Mouse (Mus musculus) gastrocnemius, adult 2 months (tissue): ENCODE results near the gene Ms4a6c. TPM values are rescaled to one million over a fixed set of nuclear protein-coding genes. Genes with fewer than 3 reads are reported as not detected.
"Not testable (repeated sequence)": the region's sequence is repeated elsewhere in the genome, so short reads cannot be mapped to it uniquely, and the experiment has no call there.

Experiments used
- DNase-seq: peaks from one replicate; pipeline ENCODE4 v3.0.0; 2022
- H3K27ac ChIP-seq: fragments of 200-600 bp; 2 replicates; pipeline ENCODE4 v1.8.1; 2022; ENCODE audit warnings: mild to moderate bottlenecking
- H3K4me3 ChIP-seq: fragments of 200-600 bp; 2 replicates; pipeline ENCODE4 v1.8.1; 2022; ENCODE audit warnings: mild to moderate bottlenecking, moderate library complexity
- CTCF ChIP-seq: fragments of 200-600 bp; IDR thresholded peaks from 2 replicates; pipeline ENCODE4 v1.8.1; 2022; ENCODE audit warnings: antibody characterized with exemption, mild to moderate bottlenecking, moderate library complexity
- intact Hi-C: fragments of 180-260 bp; cut with DNase I; formaldehyde crosslinking; loops from one replicate; pipeline ENCODE4 v1.15.1; 2025
- total RNA-seq, 2 experiments: library from RNA; stranded (reverse); gene quantifications; 2 replicates each; pipeline ENCODE4 v1.2.3; 2021

Gene Ms4a6c
- total RNA-seq, 2 experiments from 2014 or later: 1.3 to 3.4 TPM

DNA sequence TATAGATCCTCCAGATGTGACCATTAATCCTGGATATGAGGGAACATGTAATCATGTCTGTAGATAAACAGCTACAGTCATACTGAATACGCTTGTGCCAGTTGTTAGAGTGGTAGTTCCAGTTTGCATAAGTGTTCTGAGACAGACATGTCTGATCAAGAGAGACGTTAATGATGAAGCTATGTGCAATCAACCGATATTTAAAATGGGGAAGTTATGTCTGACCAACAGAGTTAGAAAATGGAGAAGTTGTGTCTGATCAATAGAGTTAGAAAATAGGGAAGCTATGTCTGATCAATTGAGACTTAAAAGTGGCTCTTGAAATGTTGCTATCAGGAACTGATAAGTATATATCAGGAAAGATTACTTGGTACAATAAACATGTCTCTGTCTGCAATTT, 16.1 kb downstream of the Ms4a6c start:
- no peak overlapping the region for H3K4me3 ChIP-seq
- TF ChIP-seq CTCF: no peak
- H3K27ac ChIP-seq: no peak overlapping the region
- intact Hi-C loops: no loop called here
- DNase-seq: no peak

DNA sequence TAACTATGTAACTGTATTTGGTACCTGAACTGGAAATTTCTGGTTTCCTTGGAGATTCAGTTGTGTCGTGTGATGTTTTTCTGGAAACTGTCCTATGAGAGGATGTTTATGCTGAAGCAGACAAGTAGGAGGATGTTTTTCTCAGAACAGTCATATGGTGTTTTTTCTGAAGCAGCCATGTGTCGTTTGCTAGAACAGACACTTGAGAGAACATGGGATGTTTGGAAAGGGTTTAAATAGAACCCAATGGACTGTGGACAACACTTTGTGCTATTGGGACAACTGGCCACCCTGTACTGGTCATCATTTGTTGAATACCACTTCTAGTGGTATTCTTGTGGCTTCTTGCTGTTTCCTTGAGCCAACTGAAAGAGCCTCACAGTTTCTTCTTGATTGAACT, 16.6 kb downstream of the Ms4a6c start, which contains the start of gene Gm8369:
Gene Gm8369 (plus strand): TSS at position 193 of the 400 bp plus-strand sequence.
- DNase-seq: no peak
- no peak within 1 kb of the TSS for H3K4me3 ChIP-seq
- TF ChIP-seq CTCF: no peak
- no peak within 1 kb of the TSS for H3K27ac ChIP-seq
- intact Hi-C loops: no loop called here

DNA sequence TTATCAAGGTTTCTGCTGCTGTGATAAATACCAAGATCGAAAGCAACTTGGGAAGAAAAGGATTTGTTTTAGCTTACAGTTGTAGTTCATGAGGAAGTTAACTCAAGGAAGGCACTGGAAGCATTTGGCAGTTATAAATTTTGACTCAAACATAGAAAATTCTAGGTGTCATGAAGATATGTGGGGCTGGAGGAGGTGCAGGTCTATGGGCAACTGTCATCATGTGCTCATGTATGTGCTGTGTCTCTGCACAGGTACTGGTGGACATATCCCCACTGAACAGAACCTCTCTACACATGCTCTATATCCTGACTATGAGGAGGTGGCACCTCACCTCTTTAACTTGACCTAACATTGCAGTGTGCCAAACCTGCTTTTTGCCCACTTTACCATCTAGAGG, 17.4 kb downstream of the Ms4a6c start:
- TF ChIP-seq CTCF: no peak
- no peak overlapping the region for H3K27ac ChIP-seq
- no peak for DNase-seq
- intact Hi-C loops: no loop called here
- no peak overlapping the region for H3K4me3 ChIP-seq

DNA sequence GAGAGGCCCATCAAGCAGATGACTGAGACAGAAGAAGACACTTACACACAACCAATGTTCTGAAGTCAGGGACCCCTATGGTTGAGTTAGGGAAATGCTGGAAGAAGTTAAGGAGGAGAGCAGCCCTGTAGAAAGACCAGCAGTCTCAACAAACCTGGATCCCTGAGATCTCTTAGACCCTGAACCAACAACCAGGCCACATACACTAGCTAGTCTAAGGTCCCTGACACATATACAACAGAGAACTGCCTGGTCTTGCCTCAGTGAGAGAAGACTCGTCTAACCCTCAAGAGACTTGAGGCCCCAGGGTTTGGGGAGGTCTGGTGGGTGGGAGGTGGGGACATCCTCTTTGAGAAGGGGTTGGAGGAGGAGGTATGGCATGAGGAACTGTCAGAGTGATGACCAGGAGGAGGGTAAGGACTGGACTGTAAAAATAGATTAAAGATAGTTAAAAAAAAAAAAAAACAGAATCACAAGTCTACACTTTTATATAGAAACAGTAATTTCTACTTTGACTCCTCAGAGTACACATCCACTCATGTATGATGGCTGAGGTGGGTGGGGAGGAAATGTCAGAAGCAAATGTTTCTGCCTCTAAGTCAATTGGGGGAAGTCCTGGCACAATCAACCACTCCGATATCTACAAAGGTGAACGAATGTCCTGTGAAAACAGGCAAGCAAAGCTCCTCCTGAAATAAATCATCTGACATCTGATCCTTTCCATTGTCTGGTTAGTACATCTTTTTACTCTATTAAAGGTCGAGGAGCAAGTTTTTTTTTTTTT, 22.4 kb downstream of the Ms4a6c start:
- no peak for DNase-seq
- intact Hi-C loops: no loop called here
- Histone ChIP-seq H3K4me3 (no peak overlapping the region), H3K27ac (no peak overlapping the region)
- no peak for TF ChIP-seq CTCF

DNA sequence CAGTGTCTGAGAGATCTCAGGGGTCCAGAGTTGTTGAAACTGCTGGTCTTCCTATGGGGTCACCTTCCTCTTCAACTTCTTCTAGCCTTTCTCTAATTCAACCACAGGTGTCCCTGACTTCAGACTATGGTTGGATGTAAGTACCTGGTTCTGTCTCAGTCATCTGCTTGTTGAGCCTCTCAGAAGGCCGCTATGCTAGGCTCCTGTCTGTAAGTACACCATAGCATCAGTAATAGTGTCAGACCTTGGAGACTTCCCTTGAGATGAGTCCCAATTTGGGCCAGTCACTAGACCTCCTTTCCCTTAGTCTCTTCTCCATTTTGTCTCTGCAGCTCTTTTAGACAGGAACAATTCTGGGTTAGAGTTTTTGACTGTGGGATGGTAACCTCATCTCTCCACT, 23.5 kb downstream of the Ms4a6c start:
- no peak for TF ChIP-seq CTCF
- Histone ChIP-seq H3K27ac (no peak overlapping the region), H3K4me3 (no peak overlapping the region)
- intact Hi-C loops: no loop called here
- DNase-seq: no peak

DNA sequence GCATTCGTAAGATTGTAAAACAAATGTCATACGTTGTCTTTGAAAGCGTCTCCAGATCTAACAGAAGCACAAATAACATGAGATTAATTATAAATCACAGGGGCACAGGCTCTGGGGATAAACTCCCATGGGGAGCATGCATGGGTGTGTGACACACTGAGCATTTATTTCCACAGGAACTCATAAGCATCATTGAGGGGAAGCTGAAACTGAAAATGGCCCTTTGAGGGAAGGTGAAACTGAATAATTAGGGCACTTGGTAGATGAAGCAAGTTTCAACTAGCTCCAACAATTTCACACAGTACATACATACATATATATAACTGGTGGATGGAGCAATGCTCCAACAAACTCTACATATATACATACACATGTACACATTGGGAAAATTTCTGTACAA, 25.4 kb downstream of the Ms4a6c start:
- intact Hi-C loops: no loop called here
- no peak overlapping the region for H3K27ac ChIP-seq
- no peak for DNase-seq
- TF ChIP-seq CTCF: no peak
- no peak overlapping the region for H3K4me3 ChIP-seq

DNA sequence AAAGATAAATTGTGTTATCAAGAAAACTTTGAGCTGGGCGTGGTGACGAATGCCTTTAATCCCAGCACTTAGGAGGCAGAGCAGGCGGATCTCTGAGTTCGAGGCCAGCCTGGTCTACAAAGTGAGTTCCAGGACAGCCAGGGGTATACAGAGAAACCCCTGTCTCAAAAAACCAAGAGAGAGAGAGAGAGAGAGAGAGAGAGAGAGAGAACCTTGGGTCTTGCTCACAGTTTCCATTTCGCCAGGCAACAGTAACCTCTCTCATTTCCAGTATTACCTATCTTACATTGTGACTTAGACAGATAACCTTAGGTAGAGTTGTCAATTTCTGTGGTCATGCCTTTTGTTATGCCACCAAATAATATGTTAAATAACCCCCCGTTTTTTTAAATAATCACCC, 27.2 kb downstream of the Ms4a6c start:
- H3K4me3 ChIP-seq: no peak overlapping the region
- TF ChIP-seq CTCF: no peak
- DNase-seq: no peak
- intact Hi-C loops: no loop called here
- H3K27ac ChIP-seq: no peak overlapping the region

DNA sequence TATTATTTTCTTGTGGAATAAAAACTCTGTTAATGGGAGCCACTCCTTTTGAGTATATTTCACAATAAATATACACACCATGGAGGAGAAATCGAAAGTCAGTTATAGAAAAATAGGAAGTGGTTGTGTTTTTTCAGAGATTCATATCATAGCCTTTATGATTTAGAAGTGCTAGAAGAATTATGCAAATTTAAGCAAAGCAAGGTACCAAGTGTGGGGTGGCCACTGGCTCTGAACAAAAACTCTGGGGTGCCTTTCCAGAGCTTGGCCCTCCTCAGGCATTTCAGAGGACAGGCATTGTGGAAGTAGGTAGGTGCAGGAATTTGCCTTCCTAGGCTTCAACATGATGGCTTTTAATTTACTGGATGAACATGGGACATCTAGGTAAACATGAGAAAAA, 28.1 kb downstream of the Ms4a6c start:
- H3K4me3 ChIP-seq, intact Hi-C loops, DNase-seq, H3K27ac ChIP-seq: not testable (repeated sequence)

DNA sequence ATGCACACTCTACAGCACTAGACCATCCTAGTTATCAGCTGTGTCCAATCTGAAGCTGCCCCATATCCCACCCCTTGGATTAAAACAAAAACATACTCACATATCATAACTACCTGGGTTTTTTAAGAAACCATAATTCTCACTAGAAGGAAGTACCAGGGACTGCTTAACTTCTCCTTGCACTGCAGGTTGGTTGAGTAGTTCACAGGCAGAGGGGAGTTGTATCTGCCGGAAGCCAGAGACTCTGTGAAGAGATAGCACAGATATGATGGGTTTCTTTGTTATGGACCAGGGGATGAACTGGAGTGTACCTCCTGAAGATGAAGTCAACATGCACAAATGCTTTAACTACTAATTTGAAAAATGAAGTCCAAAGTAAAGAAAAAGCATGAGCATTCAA, 31.6 kb downstream of the Ms4a6c start:
- no peak for DNase-seq
- H3K27ac ChIP-seq: no peak overlapping the region
- no peak for TF ChIP-seq CTCF
- H3K4me3 ChIP-seq: no peak overlapping the region
- intact Hi-C loops: no loop called here

DNA sequence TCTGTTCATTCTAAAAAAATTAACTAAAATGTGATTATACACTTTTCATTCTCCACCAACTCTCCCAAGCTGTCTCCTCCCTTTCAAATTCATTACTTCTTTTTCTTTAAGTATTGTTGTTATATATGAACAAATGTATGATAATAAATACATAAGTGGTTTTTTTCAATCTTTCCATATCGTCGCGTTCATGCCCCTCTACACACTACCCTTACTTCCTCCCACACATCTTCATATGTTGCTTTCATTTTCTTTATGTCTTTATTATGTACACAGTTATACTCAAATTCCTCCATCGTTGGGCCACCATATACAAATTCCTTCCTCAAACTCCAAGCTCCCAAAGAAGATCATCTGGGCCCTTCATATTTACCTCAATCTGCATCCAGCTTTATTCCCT, 32.2 kb downstream of the Ms4a6c start:
- H3K27ac ChIP-seq: no peak overlapping the region
- no peak overlapping the region for H3K4me3 ChIP-seq
- intact Hi-C loops: no loop called here
- no peak for DNase-seq
- no peak for TF ChIP-seq CTCF

DNA sequence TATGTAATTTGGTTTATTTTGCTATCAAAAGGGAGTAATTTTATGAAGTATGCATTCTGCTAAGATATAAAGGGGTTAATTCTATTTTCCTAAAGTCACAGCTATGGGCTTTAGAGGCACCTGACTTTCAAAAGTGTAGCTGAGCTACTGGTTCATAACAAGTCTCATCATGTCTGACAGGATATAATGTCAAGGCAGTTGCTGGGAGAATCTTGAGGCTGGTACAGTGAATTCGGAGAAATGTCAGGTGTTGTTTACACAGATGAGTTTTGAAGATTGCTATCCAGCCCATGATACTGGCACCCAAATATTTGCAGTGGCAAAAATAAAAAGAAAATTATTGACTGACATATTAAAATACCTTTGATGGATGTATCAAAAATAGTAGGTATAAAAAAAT, 35.7 kb downstream of the Ms4a6c start:
- TF ChIP-seq CTCF: no peak
- no peak for DNase-seq
- intact Hi-C loops: no loop called here
- Histone ChIP-seq H3K4me3 (no peak overlapping the region), H3K27ac (no peak overlapping the region)

DNA sequence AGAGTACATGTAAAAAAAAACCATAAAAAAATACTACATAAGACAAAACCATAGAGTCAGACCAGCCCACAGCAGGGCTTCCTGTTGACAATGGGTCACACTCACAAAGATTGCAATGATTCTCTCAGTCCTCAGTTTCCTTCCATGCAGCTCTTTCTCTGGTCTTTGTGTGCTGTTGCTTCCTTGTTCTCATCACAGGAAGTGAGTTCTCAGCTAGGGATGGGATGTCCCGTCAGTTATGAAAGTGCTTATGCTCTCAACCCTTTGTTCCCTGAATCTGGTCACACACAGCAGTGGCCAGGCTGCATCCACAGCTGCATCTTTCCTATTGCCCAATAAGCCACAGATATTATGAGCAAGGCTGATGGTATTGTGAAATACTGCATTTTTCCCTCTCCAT, 44.3 kb downstream of the Ms4a6c start:
- Histone ChIP-seq H3K27ac (peak overlapping the region; percentile 38; the same call in 1 of the 2 replicates), H3K4me3 (peak overlapping the region; percentile 34; the same call in 1 of the 2 replicates)
- DNase-seq: no peak
- no peak for TF ChIP-seq CTCF
- intact Hi-C loops: no loop called here

DNA sequence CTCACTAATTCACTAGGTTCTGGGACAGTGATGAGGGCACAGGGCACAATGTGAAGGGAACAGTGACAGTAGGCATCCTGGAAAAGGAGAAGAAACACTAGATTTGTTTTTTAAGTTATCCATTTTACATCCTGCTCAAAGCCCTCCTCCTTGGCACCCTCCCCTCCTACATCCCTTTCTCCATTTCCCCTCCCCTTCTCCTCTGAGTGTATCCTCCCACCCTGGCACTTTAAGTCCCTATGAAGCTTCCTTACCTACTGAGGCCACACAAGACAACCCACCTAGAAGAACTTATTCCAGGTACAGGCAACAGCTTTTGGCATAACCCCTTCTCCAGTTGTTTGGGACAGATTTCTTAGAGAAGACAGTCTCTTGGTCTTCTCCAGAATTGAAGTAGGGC, 47.1 kb downstream of the Ms4a6c start, which contains the start of gene Ms4a6b:
Gene Ms4a6b (plus strand): TSS at position 267 of the 400 bp plus-strand sequence.
- DNase-seq: no peak
- no peak within 1 kb of the TSS for H3K4me3 ChIP-seq
- 0 out of 2 replicates have a peak within 1 kb of the TSS, but pooled peaks have one; percentile 20 for H3K27ac ChIP-seq
- intact Hi-C loops: no loop called here
- no peak for TF ChIP-seq CTCF

DNA sequence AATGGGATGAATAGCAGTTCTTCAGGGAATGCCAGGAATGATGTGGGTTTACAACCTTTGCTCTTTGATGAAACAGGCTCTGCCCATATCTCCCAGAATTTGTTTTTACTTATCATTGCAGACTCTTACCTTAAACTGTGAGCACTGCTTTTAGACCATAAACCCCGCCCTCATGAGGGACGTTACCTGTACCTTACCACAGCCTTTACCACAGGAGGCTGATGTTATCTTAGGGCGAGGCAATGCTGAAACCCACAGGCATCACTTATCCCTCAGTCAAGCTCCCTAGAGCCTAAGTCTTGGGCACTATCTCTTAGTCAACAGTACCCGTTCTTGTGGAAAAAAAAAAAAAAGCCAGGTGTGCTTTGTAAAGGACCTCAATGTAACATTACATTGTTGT, 47.7 kb downstream of the Ms4a6c start:
- H3K27ac ChIP-seq: 0 out of 2 replicates have a peak overlapping the region, but pooled peaks have one; percentile 20
- intact Hi-C loops: no loop called here
- no peak for DNase-seq
- TF ChIP-seq CTCF: no peak
- no peak overlapping the region for H3K4me3 ChIP-seq

DNA sequence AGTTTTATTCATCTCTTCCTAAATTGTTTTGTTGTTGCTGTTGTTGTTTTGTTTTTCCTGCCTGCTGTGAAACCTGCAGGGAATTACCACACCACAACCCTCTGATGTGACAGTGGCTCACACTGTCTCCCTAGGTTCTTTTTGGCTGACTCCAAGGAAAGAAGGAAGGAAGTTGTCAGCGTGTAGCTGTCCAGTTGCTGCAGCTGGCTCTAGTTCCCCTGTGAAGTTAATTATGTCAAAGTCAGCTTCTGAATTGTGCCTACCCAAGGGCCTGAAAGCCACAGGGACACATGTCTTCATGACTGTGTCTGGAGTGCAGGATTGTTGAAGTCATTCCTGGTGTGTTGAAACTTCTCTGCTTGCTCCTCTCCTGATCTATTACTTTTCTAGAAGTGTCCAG, 48.2 kb downstream of the Ms4a6c start:
- DNase-seq, H3K4me3 ChIP-seq, intact Hi-C loops: not testable (repeated sequence)
- peak overlapping the region; percentile 20; the same call in 1 of the 2 replicates for H3K27ac ChIP-seq

DNA sequence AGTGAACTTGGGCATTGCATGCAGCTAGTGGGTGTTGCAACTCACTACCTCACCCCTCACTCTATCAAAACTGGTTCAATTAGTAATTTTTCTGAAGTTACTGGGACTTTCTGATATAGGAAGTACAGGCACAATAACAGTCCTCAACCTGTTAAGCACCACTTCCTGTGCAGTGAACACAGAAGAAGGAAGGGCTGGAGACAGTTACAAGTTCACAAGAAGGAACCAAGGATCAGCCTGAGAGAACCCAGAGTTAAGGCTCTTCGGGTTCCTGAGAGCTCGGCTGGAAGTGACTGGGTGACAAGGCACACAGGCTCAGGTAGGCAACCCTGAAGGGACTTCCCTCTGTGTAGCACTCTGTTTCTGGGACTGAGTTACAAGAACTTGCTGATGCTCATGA, 49.2 kb downstream of the Ms4a6c start:
- H3K27ac ChIP-seq: peak overlapping the region; percentile 46; the same call in 1 of the 2 replicates
- intact Hi-C loops, H3K4me3 ChIP-seq, DNase-seq: not testable (repeated sequence)
